Mouse (Mus musculus) cerebellum, postnatal 14 days (tissue): Measurements from ENCODE around the gene Rangrf.
"Not testable (repeated sequence)": the region's sequence is repeated elsewhere in the genome, so short reads cannot be mapped to it uniquely, and the experiment has no call there.

Experiments
- DNase-seq, 2 experiments: peaks; one replicate each; pipeline ENCODE4 v3.0.0; 2021; ENCODE audit warnings: mixed read lengths in 2 of 2

The Rangrf gene

GRCm38 (mm10) chr11:68975085-68975484, at the start of gene Rangrf:
Gene Rangrf (minus strand): TSS chr11:68975185.
- no peak for DNase-seq

DNA sequence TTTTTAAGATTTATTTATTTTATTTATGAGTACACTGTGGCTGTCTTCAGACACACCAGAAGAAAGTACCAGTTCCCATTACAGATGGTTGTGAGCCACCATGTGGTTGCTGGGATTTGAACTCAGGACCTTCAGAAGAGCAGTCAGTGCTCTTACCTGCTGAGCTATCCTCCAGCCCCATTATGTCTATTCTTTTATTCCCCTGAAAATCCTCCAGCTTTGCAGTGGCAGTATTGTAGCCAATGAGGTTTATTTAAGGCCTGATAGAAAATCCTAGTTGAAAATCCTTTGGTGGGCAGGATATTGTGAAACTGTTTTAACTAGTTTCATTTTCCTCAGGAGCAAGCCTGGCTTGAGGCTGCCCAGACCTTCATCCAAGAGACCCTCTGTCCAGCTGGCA, 45.7 kb upstream of the Rangrf start:
- no peak for DNase-seq

DNA sequence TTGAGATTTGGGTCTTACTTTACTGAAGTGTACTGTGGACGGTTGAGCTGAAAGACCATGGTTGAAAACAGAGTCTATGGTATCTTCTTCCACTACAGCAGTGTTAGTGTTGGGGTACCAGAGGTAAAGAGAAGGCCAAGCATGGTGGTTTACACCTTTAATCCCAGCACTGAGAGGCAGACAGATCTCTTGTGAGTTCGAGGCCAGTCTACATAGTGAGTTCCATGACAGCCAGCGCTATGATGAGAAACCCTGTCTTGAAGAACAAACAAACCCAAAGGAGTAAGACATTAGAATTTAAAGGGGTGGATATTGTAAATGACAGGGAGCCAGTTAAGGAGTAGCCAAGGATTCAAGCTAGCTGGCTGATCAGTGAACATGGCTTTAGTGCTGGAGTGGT, 41.8 kb upstream of the Rangrf start:
- DNase-seq, result no peak

DNA sequence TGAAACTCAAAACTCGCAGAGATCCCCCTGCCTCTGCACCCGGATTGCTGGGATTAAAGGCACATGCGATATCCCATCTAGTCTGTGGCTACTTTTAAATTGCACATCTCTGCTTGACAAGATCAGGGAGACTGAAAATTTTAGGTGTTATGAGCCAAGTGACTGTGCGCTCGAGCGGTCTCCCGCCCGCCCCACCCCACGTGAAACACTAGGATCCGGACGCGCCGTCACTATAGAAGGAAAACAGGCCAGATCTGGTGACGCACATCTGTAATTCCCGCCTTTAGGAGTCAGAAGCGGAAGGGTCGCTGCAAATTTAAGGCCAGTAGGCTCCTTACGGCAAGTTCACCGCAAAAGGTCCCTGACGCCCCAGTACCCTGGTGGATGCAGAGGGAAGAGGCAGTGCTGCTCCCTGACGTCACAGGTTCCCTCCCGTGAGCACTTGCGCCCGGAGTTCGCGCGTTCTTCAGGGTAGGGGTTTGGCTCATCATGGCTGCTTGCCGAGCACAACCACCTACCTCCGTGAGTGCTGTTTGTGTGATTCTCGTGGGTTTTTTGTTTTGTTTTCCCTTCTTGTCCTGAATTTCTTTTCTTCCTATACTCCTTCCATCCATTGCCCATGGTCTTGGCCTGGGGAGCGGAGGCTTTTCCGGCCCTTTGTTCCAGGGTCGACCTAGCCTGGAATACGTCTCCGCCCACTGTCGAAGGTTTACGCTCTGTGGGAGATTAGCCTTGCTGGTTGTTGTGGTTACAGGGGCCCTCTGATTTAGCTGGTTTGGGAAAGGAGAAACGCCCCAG, 40.9 kb upstream of the Rangrf start, which contains the start of gene Ctc1:
TSS of gene Ctc1 (plus strand) at position 268 of the 798 bp plus-strand sequence.
- peak; percentile 92 to 93 for DNase-seq

GRCm38 (mm10) chr11:69012071-69012601, 37.2 kb upstream of the Rangrf start:
- peak; percentile 89 to 92 for DNase-seq

GRCm38 (mm10) chr11:69011445-69011844, 36.5 kb upstream of the Rangrf start:
- DNase-seq, result not testable (repeated sequence)

GRCm38 (mm10) chr11:69010400-69011323, 35.7 kb upstream of the Rangrf start:
- no peak for DNase-seq

- no peak for DNase-seq
These were observed 34.5 kb upstream of the Rangrf start for GRCm38 (mm10) chr11:69009508-69009907.

DNA sequence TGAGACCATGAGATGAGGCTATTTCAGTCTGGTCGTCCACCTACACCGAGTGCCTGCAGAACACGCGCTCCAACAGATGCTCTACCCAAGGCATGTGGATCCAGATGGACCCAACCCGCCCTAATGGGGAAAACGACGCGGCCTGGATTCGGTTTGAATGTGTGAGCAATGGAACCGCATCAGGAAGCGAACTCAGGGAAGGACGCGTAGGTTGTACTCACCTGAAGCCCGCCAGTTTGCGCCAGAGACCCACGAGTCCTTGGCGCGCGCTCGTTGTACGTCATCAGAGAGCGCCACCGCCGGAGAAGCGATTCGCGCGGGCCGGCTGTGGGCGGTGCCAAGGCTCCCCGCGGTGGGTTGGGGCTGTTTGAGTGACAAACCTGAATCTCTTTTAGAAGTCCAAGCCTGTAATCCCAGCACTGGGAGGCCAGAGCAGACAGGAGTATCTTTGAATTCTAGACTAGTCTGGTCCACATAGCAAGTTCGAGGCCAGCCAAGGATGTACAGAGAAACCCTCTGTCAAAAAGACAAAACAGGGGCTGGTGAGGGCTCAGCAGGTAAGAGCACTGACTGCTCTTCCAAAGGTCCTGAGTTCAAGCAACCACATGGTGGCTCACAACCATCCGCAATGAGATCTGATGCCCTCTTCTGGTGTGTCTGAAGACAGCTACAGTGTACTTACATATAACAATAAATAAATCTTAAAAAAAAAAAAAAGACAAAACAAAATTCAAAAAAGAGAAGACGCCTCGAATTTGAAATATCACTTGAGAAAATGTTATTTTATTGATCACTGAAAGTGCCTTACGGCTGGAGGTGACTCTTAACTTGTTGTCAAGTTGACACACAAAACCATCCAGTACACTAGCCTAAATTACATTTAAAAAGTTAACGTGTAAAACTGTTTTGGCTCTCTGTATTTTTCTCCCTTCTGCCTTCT, 33.5 kb upstream of the Rangrf start, which contains the start of gene Pfas:
TSS of gene Pfas (minus strand) at position 279 of the 940 bp plus-strand sequence.
- DNase-seq, result peak; percentile 99 to 100

DNA sequence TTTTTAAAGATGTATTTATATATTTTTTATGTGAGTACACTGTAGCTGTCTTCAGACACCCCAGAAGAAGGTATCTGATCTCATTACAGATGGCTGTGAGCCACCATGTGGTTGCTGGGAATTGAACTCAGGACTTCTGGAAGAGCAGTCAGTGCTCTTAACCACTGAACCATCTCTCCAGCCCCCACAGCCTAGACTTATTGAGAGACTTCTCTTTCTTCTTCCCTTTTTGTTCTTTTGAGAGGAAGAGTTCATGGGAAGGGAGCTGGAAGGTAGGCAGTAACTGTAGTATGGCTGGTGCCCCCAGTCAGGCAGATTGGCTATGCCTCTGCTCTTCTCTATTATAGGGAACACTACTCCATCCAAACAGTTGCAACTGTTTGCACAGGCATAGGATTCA, 31.6 kb upstream of the Rangrf start:
- not testable (repeated sequence) for DNase-seq

GRCm38 (mm10) chr11:69005193-69005592, 30.2 kb upstream of the Rangrf start:
- DNase-seq, result no peak

GRCm38 (mm10) chr11:69003592-69003991, 28.6 kb upstream of the Rangrf start:
- peak in 1 of 2 experiments; percentile 42 for DNase-seq

- DNase-seq, result not testable (repeated sequence)
These were observed 27.8 kb upstream of the Rangrf start for GRCm38 (mm10) chr11:69002782-69003181.

GRCm38 (mm10) chr11:68997080-68997479, 22.1 kb upstream of the Rangrf start:
- no peak for DNase-seq

GRCm38 (mm10) chr11:68994377-68994776, 19.4 kb upstream of the Rangrf start:
- DNase-seq, result peak in 1 of 2 experiments; percentile 60

GRCm38 (mm10) chr11:68993122-68993521, 18.1 kb upstream of the Rangrf start:
- DNase-seq, result peak; percentile 82 to 89

DNA sequence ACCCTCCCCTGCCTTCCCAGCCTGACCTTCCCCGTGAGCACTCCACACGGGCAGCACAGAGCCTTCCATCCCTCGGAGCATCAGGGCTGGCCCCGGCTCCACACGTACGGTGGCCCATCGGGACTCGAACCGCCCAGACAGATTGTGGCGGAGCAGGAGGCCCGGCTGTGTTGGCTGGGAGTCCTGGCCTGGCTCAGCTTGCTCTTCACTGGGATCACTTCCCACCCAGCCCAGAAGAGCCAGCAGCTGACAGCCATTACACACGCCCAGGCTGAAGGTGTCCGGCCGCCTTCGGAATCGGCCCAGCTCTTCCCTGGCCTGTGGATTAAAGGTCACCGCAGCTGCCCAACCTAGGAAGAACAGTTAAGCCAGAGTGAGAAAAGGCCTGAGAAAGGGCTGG, 13.4 kb upstream of the Rangrf start:
- peak; percentile 84 to 89 for DNase-seq

- DNase-seq, result peak; percentile 61 to 72
These were observed 12.4 kb upstream of the Rangrf start for GRCm38 (mm10) chr11:68987365-68987882.

DNA sequence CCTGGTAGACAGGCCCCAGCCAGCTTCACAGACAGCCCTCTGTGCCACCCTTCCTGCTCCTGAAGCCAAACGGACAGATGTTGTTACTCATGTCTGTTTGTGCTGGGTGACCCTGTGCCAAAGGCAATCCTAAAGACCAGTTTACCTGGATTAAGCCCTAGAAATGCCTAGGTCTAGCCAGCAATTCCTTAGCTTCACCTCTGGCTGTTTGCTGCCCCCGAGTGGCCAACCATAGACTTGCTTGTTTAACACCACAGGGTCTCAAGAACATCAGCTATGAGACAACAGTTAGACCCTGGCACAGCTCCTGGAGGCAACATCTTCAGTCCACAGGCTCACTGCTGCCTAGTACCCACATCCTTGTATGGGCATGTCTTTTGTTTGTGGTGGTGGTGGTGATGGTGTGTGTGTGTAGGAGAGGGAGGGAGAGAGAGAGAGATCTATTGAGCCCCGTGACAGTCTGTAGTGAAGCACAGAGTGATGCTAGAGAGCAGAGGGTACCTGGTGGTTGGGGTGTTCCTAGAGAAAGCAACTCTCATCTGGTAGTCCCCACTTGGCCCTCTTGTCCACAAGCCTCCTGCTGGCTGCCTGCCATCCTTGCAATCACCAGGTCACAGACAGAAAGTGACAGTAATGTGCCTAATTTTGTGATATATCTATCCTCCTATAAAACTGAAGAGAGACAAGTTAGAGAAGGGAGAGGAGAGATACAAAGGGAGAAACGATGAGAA, 7.8 kb upstream of the Rangrf start:
- DNase-seq, result peak; percentile 86 to 92

GRCm38 (mm10) chr11:68980919-68981318, 5.9 kb upstream of the Rangrf start:
- no peak for DNase-seq

DNA sequence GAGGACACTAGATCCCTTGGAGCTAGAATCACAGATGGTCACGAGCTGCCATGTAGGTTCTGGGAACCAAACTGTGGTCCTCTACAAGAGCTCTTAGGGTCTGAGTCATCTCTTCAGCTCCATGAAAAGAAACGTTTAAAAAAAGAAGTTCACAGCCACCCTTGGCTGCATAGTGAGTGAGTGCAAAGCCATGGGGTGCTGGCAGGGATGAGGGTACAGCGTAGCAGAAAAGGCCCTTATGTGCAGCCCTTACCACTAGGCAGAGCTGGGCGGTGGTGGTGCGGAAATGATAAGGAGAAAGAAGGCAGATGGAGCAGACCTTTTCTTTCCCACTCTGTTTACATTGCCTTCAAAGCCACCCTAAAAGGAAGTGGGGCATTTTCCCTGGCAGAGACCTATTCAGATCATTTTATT, 4.3 kb upstream of the Rangrf start:
- no peak for DNase-seq
